Mouse (Mus musculus): ENCODE data around the gene Ppm1l. TPM values are rescaled to one million over a fixed set of nuclear protein-coding genes. Genes with fewer than 3 reads are reported as not detected.
A peak's percentile ranks its signal among the peaks of the same experiment; 100 is the strongest.

The Ppm1l gene
- polyA plus RNA-seq, 2 experiments, result 7.1 to 12.2 TPM

DNA sequence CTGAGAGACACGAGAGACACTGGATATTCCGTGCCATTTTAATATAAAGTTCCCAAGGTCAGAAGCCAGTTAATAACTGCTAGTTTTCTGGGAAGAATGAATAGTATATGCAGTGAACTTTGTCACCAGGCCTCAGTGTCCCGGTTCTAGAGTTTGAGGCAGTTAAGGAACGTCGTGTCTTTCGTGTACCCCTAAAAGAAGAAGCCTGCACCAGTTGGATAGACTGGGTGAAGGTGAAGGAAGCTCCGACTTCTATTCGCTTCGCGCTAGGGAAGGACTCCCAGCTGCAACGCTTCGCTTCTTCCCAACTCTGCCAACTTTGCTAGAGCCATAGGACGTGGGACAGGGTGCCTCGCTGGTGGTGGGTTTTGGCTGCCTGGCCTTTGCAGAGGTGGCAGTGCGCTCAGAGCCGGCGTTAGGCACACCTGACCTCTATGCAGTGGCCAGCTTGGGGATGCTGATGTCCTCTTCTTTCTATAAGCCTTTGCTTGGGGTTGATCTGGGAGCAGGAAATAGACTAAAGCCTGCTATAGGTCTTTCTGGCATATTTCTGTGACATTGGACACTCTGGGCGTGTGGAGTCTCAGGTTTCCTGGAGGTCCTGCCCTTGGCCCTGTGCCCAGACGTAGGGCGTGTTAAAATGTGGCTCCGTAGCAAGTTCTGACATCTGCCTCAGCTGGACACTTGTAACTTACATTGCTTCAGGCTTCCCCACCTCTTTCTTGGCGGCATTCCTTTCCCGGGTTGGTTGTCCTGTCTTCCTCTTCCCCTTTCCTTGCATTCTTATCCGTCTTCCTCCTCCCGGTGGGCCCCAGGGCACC, 1.7 kb downstream of the Ppm1l start:
- WGBS, result 6% methylated on average over 25 of the region's 25 CpGs
- no peak overlapping the region for H3K27ac ChIP-seq (replicated peaks; ENCODE audit: low read depth, low read length)
- TF ChIP-seq POLR2A (IDR thresholded peaks at IDR 0.05; ENCODE audit: borderline replicate concordance, extremely low read depth, insufficient read depth, insufficient read length), result no peak
- ATAC-seq (ENCODE audit: low FRiP score, low read depth), result no peak
- H3K4me3 ChIP-seq (replicated peaks; ENCODE audit: low read length), result peak overlapping the region; percentile 63
- peak; percentile 58 for DNase-seq (ENCODE audit: low spot score)
- H3K9ac ChIP-seq (ENCODE audit: low read depth, low read length, severe bottlenecking), result peak overlapping the region; percentile 82
- no peaks in the 10 kb centered on the region for H3K9me3 ChIP-seq (ENCODE audit: control insufficient read depth, low read length)
- H3K4me1 ChIP-seq (ENCODE audit: control insufficient read depth, insufficient read depth, low read length), result peaks cover 15% of the 10 kb centered on the region
- no peaks in the 10 kb centered on the region for H3K36me3 ChIP-seq (ENCODE audit: control insufficient read depth, insufficient read depth, low read length)
- no peaks in the 10 kb centered on the region for H3K27me3 ChIP-seq (ENCODE audit: control insufficient read depth, insufficient read depth, low read length)
- peak overlapping the region; percentile 82 for H3K4me2 ChIP-seq (replicated peaks; ENCODE audit: low read depth, low read length, severe bottlenecking)

DNA sequence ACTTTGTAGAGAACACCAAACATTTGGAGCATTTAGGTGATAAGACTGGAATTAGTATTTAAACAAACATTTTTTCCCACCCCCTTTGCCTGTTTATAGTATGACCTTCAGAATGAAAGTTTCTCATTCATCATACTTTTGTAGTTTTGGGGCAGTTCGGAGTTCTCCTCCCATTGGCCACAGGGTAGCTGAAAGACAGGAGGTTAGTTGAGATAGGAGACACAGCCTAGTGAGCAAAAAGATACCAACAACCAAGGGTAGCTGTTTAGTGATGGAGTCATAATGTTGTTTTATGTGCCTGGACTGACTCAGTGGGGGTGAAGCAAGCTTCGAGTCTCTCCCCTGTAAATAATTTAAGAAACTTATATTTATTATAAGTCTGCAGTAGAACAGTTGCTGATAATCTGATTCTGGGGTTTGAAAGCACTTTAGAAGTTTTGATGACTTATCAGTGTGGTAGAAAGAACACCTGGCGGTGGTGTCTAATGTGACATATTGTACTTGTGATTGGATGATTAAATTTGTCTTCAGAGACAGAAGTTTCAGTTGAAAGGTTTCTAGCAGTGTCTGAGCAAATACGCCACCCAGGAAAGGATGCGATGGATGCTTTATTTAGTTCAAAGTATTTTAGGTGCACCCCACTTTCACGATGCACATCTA, 2.5 kb downstream of the Ppm1l start:
- no peak for ATAC-seq (ENCODE audit: low FRiP score, low read depth)
- Histone ChIP-seq H3K9me3 (ENCODE audit: control insufficient read depth, low read length) (no peaks in the 10 kb centered on the region), H3K4me2 (replicated peaks; ENCODE audit: low read depth, low read length, severe bottlenecking) (peak overlapping the region; percentile 82), H3K4me1 (ENCODE audit: control insufficient read depth, insufficient read depth, low read length) (peaks cover 15% of the 10 kb centered on the region), H3K4me3 (replicated peaks; ENCODE audit: low read length) (peak overlapping the region; percentile 63), H3K36me3 (ENCODE audit: control insufficient read depth, insufficient read depth, low read length) (no peaks in the 10 kb centered on the region), H3K27me3 (ENCODE audit: control insufficient read depth, insufficient read depth, low read length) (no peaks in the 10 kb centered on the region), H3K9ac (ENCODE audit: low read depth, low read length, severe bottlenecking) (peak overlapping the region; percentile 46; the same call in 1 of the 2 replicates), H3K27ac (replicated peaks; ENCODE audit: low read depth, low read length) (no peak overlapping the region)
- DNase-seq (ENCODE audit: low spot score), result no peak
- WGBS, result 71% methylated on average over 6 of the region's 6 CpGs
- TF ChIP-seq POLR2A (IDR thresholded peaks at IDR 0.05; ENCODE audit: borderline replicate concordance, extremely low read depth, insufficient read depth, insufficient read length), result no peak

DNA sequence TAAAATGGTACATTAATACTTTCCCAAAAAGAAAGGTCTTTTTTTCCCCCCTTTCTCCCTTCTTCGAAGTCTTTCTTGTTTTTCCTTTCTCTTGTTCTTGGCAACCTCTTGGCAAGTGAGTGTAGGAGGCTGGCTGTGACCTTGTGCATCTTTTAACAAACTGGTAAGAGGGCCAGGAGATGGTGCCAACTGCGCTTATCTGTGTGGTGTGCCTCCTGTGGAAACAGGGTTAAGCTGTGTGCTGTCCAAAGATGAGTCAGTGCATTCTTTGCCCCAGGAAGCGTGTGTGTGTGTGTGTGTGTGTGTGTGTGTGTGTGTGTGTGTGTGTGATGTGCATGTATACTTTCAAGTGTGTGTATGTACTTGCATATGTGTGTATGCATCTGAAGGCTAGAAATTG, 7.3 kb downstream of the Ppm1l start:
- Histone ChIP-seq H3K4me1 (ENCODE audit: control insufficient read depth, insufficient read depth, low read length) (0 out of 2 replicates have a peak, but pooled peaks cover 2% of the 10 kb centered on the region), H3K9ac (ENCODE audit: low read depth, low read length, severe bottlenecking) (no peak overlapping the region), H3K27me3 (ENCODE audit: control insufficient read depth, insufficient read depth, low read length) (no peaks in the 10 kb centered on the region), H3K27ac (replicated peaks; ENCODE audit: low read depth, low read length) (no peak overlapping the region), H3K36me3 (ENCODE audit: control insufficient read depth, insufficient read depth, low read length) (no peaks in the 10 kb centered on the region), H3K4me2 (replicated peaks; ENCODE audit: low read depth, low read length, severe bottlenecking) (no peak overlapping the region), H3K4me3 (replicated peaks; ENCODE audit: low read length) (no peak overlapping the region), H3K9me3 (ENCODE audit: control insufficient read depth, low read length) (no peaks in the 10 kb centered on the region)
- TF ChIP-seq POLR2A (IDR thresholded peaks at IDR 0.05; ENCODE audit: borderline replicate concordance, extremely low read depth, insufficient read depth, insufficient read length), result no peak
- DNase-seq (ENCODE audit: low spot score), result no peak
- 85% methylated on average over 3 of the region's 3 CpGs for WGBS
- ATAC-seq (ENCODE audit: low FRiP score, low read depth), result no peak

DNA sequence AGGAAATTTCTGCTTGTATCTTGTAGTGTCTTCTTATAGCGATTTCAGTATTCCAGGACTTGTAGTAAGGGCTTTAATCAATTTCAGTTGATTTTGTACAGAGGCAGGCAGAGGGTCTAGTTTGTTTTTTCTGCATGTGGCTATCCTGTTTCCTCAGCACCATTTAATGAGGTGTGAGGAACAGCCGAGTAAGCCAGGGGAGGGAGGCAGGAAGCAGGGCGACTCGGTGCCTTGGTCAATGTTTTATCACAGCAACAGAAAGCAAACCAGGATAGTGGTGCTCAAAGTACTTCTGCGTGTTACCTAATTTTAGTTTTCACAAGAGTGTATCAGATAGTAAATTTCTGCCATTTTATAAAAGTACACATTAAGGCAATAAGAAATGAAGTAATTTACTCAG, 13.2 kb downstream of the Ppm1l start:
- Histone ChIP-seq H3K4me1 (ENCODE audit: control insufficient read depth, insufficient read depth, low read length) (peaks cover 7% of the 10 kb centered on the region), H3K27me3 (ENCODE audit: control insufficient read depth, insufficient read depth, low read length) (no peaks in the 10 kb centered on the region), H3K27ac (replicated peaks; ENCODE audit: low read depth, low read length) (no peak overlapping the region), H3K36me3 (ENCODE audit: control insufficient read depth, insufficient read depth, low read length) (no peaks in the 10 kb centered on the region), H3K9ac (ENCODE audit: low read depth, low read length, severe bottlenecking) (no peak overlapping the region), H3K4me2 (replicated peaks; ENCODE audit: low read depth, low read length, severe bottlenecking) (no peak overlapping the region), H3K4me3 (replicated peaks; ENCODE audit: low read length) (no peak overlapping the region), H3K9me3 (ENCODE audit: control insufficient read depth, low read length) (no peaks in the 10 kb centered on the region)
- 21% methylated on average over 5 of the region's 5 CpGs for WGBS
- no peak for TF ChIP-seq POLR2A (IDR thresholded peaks at IDR 0.05; ENCODE audit: borderline replicate concordance, extremely low read depth, insufficient read depth, insufficient read length)
- ATAC-seq (ENCODE audit: low FRiP score, low read depth) (no peak), DNase-seq (ENCODE audit: low spot score) (no peak)

DNA sequence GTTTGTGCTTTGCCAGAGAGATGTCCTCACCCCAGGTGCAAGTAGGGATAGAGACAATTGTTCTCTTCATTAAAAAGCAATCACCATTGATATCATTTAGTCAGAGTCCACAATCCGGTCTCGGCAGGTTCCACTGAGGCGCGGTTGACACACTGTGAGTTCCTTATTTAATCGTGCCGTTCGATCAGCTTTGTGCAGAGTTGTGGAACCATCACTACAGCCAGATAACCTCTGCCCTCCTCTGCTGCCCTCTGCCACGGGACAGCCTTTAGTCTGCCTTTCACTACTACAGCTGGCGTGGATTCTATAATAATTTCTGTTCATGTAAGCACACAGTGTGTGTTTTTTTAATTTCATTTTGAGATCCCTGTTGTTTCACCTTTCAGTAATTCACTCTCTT, 17.2 kb downstream of the Ppm1l start:
- Histone ChIP-seq H3K36me3 (ENCODE audit: control insufficient read depth, insufficient read depth, low read length) (no peaks in the 10 kb centered on the region), H3K4me2 (replicated peaks; ENCODE audit: low read depth, low read length, severe bottlenecking) (no peak overlapping the region), H3K9me3 (ENCODE audit: control insufficient read depth, low read length) (no peaks in the 10 kb centered on the region), H3K27ac (replicated peaks; ENCODE audit: low read depth, low read length) (no peak overlapping the region), H3K9ac (ENCODE audit: low read depth, low read length, severe bottlenecking) (no peak overlapping the region), H3K4me1 (ENCODE audit: control insufficient read depth, insufficient read depth, low read length) (peaks cover 7% of the 10 kb centered on the region), H3K27me3 (ENCODE audit: control insufficient read depth, insufficient read depth, low read length) (no peaks in the 10 kb centered on the region), H3K4me3 (replicated peaks; ENCODE audit: low read length) (no peak overlapping the region)
- WGBS, result 87% methylated on average over 9 of the region's 9 CpGs
- no peak for TF ChIP-seq POLR2A (IDR thresholded peaks at IDR 0.05; ENCODE audit: borderline replicate concordance, extremely low read depth, insufficient read depth, insufficient read length)
- DNase-seq (ENCODE audit: low spot score), result no peak
- ATAC-seq (ENCODE audit: low FRiP score, low read depth), result no peak

Data from limb, embryonic 14.5 days (tissue).